Mouse (Mus musculus): Measurements from ENCODE around the gene Fgfr2.
"Not testable (repeated sequence)": the region's sequence is repeated elsewhere in the genome, so short reads cannot be mapped to it uniquely, and the experiment has no call there.

Gene Fgfr2

DNA sequence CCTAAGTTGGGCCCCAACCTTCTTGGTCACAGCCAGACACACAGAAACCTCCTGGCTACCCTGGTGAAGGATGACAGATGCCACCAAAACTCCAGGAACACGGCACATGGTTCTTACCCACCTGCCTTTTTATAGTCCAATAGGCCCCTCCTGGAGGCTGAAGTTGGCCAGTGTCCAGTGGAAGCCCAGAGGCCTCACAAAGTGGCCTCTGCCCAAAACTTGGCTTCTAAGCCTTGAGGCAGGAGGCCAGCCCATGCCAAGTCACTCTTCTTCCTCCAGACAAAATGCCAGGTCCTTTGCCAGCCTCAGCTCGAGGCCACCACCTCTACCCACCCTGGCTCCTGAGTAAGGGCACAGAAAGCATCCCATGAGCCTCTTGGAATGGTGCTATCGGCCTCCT lies 440.2 kb downstream of the Fgfr2 start:
- no peak for DNase-seq (ENCODE audit: extremely low read depth, insufficient read length, low spot score)

DNA sequence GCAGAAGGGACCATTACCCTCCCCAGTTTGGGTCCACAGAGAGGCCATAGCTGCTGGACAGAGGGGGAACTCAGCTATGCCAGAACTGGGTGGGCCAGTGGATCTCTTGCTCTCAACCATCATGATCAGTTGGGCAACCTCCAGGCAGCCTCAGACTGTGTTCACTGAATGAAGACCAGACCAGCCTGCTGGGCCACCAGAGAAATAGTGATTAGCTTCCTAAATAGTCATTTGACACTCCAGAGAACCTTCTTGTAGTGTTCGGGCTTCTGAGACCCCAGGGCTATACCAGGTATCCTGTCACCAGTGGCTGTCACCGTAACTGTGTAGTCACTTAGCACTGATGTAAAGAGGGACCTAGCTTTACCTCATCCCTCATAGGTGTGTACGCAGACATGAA lies 440.8 kb downstream of the Fgfr2 start:
- no peak for DNase-seq (ENCODE audit: extremely low read depth, insufficient read length, low spot score)

DNA sequence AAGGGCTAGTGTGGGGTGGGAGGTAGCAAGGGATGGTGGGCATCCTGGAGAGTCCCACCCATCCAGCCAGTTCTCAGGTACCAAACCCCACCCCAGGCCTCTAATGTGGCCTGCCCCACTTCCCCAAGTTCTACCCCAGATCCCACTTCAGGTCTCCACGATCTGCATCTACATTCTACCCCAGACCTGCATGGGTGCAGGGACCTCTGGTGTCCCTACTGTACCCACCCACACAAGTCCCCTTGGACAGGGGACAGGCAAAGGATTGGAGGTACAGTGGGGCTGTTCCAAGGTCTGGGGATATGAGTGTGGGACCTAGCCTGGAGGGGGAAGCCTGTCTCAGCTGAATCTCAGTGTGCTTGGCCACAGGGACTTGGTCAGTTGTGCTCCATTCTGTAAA lies 441.3 kb downstream of the Fgfr2 start:
- no peak for DNase-seq (ENCODE audit: extremely low read depth, insufficient read length, low spot score)

DNA sequence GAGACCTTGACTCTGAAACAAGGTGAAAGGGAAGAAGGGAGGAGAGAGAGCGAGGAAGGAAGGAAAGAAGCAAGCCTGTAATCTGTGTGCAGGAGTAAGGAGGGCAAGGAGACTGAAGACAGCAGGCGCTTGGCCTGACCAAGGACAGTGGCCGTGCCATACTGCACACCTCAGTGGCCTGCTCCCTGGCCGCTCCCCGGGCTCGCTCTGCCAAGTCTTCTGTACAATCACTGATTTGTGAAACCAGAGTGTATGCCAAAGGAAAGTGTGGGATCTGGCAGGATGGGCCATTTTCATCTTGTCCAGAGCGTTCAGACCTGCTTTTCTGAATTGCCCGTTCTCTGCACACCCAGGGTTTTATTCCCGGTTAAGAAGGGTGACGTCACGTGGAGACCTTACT lies 441.9 kb downstream of the Fgfr2 start:
- DNase-seq (ENCODE audit: extremely low read depth, insufficient read length, low spot score), result no peak

DNA sequence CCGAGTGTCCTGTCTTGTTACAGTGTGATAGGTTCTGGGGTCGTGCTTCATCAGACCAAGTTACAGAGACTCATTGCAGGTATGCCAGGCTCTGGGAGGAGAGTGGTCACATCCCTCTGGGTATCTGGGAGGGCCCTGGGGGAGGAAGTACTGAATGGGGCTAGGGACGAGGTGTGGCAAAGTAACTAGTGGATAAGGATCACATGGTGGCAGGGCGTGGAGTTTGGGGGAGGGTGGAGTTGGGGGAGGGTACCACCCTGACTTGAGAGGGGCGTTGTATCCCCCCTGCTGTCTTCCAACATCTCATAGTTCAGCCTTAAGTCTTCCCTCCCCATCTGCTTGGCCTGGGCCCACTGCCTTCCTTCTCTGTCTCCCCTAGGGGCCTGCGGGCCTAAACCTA lies 443.6 kb downstream of the Fgfr2 start:
- DNase-seq (ENCODE audit: extremely low read depth, insufficient read length, low spot score), result no peak

DNA sequence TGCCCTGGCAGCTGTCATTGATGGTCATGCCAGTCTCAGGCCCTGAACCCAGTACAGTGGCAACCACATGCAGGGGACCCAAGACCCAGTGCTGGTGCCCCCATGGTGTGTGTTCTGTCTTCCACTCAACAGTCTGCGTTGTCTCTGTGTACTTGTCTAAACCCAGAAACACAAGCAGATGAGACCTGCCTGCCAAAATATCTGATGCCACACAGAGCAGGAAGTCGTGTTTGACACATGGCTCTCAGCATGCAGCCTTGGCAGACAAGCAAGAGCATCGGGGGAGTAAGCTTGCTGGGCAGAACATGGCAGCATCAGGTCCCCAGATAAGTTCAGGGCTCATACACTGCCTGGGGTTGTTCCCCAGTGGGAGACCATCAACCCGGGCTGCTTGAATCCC lies 444.0 kb downstream of the Fgfr2 start:
- DNase-seq (ENCODE audit: extremely low read depth, insufficient read length, low spot score), result no peak

DNA sequence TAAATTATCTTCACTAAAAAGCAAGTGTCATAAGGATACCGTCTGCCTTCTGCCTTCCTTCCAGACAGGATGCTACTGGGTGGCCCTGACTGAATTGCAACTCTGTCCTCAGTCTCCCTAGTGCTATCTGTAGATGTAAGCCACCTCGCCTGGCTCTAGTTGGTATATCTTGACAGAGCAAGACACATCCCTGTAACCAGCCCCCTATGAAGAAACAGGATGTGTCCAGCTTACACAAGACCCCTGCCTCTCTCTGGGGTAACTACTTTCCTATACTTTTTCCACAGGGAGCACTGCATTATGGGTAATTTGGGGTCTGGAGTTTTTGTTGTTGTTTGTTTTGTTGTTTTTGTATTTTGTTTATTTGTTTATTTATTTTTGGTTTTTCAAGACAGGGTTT lies 447.2 kb downstream of the Fgfr2 start:
- DNase-seq (ENCODE audit: extremely low read depth, insufficient read length, low spot score), result no peak

DNA sequence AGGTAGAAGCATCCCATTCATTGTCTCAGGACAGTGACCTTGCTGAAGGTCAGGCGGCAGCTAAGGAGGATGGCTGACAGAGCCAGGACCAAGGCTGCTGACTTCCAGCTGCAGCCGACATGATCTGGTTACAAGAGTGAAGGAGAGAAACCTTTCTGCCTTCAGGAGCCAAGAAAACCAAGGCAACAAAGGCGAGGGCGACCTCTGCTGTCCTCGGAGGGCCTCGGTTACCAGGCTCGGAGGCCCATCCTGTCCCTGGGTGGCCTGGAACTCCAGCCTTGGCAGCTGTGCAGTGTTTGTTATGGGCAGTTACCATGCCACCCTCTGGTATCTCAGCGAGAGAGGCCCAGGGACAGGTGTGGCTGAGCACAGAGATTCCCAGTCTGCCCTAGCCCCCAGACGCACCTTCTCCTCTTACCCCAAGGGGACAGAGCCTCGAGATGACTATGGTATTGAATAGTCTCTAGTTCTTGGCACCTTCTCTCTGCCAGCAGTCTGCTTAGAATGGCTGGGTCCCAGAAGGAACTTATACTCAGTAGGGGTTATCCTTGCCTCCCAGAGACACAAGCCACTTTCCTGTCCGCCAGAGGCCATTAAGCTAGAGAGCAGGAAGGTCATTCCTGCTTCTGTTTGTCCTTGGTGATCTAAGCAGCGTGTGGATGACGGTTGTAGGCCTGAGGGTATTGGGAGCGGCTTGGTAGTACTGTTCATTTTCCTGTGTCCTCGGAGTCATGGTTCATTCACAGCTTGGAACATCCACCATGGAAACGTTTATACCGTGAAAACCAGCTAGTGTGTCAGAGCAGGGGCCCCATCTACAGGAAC lies 449.0 kb downstream of the Fgfr2 start:
- DNase-seq (ENCODE audit: extremely low read depth, insufficient read length, low spot score), result no peak

DNA sequence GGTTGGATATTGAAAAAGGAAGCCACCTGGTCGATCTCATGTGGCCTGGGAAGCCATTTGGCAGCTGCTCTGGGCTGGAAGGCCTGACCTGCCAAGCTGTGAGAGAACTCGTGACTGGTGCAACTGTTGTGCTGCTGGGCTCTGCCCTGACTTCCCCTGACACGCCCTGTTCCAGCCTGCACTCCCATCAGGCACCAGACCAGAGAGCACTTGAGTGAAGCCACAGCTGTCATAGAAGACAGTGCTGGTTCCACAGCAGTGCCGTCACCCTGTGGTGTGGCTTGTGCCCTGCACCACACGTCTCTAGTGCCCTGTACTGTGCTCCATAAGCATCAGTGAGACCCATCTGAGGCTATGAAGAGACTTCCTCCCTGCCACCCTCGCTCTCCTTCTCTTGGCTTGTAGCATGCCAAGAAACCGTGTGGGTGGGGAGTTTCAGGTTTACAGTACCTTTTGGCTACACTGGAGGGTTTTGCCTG lies 450.6 kb downstream of the Fgfr2 start:
- DNase-seq (ENCODE audit: extremely low read depth, insufficient read length, low spot score), result peak; percentile 76

DNA sequence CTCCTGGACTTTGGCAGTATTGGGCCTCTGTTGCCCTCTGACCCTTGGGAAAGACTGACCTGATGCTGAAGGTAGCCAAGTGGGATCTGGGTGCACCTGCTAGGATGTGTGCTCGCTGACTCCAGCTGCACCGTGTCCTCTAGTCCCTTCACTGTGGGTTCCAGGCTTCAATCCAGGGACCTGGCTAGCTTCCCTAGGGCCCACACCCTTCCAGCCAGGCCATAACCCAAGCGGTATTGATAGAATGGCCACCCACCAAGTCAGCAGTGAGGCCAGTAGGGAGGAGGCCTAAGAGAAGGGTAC lies 452.3 kb downstream of the Fgfr2 start:
- DNase-seq (ENCODE audit: extremely low read depth, insufficient read length, low spot score), result no peak

DNA sequence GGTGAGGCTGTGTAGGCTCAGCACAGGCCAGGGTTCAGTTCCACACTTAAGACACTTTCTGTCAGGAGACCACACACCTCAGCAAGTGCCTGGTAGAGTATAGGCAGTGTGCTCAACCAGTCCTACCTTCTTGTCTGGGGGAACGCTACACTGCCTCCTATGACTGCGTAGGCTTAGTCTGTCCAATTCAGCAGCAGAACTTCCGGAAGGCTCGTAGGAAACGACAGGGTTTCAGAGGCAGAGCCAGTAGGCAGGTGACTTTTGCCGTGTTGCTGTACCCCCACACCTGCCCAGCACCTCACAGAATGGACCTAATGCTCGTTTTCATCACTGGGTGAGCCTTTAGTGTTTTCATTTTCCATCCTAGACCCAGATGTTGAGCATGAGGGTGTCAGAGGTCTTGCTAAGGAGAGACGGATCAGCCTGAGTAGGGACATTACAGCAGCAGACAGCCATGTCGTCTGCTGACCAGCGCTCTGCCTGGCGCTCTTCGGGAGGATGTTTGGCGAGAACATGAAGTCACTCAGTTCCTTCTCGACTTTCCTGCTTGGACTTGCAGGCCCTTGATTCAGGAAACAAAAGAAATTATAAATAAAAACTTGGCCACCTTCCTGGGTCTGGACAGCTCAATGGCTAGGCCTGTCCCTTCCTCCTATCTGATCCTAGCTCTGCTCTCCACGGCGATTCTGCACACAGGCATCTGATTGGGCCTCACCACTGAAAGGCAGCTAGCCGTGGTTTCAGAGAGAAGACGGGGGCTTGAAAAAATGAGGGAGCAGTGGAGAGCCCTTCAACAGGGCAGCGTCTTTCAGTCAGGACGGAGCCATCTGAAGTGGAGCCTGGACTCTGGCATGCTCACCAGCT lies 452.9 kb downstream of the Fgfr2 start:
- DNase-seq (ENCODE audit: extremely low read depth, insufficient read length, low spot score), result no peak

DNA sequence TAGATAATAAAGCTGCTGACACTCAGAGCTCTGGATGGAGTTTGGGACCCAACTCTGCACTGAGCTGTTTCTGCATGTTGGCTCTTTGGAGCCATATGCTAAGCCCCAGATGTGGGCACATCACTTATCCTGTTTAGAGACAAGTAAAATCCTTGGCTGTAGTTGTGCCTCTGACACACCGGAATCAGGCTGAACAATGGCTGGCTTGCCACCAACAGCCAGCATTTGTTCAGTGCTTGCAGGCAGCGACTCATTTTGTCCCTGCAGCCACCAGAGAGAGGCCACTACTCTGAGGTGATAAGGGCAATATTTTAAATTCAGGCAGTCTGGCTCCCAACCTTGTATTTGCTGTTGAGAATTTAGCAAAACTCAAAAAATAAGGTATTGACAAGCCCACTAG lies 454.5 kb downstream of the Fgfr2 start:
- no peak for DNase-seq (ENCODE audit: extremely low read depth, insufficient read length, low spot score)

DNA sequence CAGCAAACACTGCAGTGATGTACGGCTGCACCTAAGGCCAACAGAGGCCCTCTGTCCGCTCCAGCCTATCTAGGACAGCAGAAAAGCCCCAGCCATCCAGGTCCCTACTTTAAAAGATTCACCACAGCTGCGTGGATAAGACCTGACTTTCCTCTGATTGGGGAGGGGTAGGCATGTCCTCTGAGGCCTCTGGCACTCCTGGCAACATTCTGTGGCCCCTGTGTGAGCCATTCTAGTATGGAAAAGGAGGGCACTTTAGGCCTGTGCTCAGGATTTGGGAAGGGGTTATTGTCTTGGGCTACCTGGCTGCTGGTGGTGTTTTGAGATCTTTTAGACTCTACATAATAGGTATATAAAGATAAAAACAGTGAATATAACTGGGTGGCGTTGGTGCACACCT lies 456.6 kb downstream of the Fgfr2 start:
- no peak for DNase-seq (ENCODE audit: extremely low read depth, insufficient read length, low spot score)

DNA sequence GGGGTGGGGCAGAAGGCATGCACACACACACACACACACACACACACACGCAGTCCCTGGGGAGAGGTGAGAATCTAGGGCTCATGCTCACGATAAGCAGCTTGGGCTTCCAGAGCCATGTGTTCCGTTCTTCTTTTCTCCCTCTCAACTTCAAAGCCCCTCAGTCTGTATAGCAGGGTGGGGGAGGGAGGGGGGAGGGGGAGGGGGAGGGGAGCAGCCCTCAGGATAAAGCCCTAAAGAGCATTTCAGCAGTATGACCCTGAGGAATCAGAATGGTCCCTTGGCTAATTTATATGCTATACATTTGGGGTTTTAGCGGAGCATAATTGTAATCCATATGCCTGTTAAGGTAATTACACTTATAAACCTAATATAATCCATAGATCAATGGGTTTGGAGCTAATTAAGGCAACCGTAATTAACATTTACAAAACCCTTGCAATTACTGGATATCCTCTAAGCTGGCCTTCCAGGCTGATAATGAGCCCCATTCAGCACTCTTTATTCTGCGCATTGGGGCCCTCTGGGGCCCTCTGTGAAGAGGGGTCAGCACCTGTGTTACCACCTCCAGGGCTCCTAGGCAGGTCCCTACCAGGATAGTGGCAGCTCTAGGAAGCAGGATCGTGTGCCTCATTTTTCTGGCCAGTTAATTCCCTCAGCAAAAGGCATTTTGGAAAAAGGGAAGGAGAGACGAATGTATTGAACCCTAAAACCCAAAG lies 457.3 kb downstream of the Fgfr2 start:
- DNase-seq (ENCODE audit: extremely low read depth, insufficient read length, low spot score), result no peak

DNA sequence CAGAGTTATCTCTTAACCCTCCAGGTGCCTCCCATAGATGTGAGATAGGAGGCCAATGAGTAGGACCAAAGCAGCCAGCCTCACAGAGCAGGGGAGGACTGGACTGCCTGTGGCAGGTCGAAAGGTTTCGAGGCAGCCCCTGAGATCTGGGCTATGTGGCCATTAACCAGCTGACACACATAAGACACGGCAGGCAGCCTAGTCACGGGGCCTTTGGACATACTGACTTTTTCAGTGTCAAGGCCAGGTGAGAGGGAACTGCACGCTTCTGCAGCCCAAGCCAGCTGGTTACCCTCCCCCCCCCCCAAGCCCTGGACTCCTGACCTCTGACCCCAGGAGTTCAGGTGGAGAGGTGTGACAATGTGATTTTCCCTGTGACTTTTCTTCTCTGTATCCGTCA lies 458.3 kb downstream of the Fgfr2 start:
- no peak for DNase-seq (ENCODE audit: extremely low read depth, insufficient read length, low spot score)

DNA sequence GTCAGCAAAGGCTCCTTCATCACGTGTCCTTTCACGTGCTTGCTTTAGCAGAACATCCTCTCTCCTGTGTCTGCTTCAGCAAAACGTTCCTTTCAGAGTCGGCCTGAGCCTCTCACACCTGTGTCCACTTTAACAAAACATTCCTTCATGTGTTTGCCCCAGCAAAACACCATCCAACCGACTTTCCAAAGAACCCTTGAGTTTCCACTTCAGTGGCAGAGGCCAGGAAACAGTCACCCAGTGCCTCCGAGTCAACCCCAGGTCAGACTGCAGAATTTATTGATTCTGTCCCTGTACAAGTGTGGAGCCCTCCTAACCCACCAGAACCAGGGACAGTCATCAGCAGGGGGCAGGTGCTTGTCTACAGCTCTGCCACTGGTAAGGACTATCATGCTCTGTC lies 460.3 kb downstream of the Fgfr2 start:
- not testable (repeated sequence) for DNase-seq (ENCODE audit: extremely low read depth, insufficient read length, low spot score)

DNA sequence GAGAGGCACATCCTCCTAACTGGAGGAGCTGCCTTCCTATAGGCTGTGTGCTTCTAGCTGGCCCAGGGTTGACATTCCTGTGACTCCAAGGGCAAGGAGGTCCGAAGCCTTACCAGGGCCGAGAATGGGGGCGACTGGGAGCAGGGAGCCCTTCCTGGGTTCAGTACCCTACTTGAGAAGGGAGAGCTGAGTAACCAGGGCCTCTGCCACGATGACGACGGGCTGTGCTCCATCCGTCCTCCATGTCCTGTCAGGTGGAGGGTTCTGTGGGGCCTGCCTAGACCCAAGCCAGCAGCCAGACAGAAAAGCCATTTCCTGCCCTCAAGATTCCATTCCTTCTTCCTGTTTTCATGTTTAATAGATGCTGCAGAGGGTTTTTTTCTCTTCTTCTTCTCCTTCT lies 463.5 kb downstream of the Fgfr2 start:
- DNase-seq (ENCODE audit: extremely low read depth, insufficient read length, low spot score), result no peak

DNA sequence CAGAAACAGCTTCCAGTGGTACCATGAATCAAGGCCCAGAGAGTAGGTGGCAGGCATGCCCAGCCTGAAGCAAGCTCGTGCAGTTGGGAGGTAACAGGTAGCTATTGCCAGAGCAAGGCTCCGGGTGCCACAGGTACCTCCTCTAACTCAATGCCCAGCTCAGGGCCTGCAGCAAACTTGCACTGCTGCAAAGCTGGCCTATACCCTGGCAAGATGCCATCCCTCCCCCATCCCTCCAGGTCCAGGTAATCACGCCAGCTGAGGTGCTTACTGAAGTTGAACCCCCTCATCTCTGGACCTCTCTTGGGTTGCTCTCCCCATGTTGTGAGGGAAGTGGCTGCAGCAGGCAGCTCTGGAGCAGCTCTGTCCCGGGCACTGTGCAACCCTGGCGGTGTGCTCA lies 464.5 kb downstream of the Fgfr2 start:
- no peak for DNase-seq (ENCODE audit: extremely low read depth, insufficient read length, low spot score)

DNA sequence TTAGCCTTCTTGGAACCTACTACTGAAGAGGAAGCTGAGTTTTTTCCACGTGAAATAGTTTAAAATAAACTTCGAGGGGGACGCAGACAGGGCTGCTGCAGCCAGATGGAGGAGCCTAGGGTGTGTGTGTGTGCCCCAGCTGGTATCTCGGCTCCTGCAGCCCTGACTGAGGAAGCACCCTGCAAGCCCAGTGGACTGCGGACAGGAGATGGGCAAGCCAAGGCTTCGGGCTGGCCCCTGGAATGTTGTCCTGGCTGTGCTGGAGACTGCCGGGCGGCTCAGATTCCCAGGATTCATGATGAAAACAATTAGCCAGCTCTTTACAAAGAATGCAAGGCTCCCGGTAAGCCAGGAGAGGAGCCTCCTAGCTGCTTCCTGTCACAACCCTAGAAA lies 465.1 kb downstream of the Fgfr2 start:
- no peak for DNase-seq (ENCODE audit: extremely low read depth, insufficient read length, low spot score)

DNA sequence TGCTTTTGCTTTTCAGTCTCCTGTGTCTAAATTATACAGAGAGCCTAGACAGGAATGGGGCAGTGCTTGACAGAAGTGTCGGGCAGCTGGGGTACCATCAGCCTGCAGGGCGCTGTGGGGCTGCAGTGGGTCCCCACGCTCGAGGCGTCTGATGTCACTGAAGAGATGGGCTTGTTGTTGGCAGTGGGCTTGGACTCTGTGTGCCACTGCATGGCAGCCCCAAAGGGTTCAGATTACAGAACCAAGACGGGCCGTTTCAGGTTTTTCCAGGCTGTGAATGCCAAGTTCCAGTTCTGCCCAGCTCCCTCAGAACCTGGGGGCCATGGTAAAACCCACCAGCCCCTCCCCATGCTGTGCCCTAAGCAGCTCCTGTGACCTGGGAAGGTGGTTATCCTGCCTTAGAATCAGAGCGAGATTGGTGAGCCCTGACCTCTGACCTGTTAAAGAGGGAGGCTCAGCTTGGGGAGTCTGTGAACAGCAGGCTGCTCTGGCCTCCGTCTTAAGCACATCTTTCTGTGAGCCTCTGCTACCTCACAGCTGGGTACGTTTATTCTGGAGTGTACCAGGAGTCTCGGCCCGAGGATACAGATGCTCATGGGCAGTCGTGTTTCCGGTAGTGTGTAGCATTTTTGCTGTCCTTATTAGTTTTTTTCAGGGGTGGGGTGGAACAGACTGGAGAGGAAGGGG lies 465.6 kb downstream of the Fgfr2 start:
- DNase-seq (ENCODE audit: extremely low read depth, insufficient read length, low spot score), result no peak

DNA sequence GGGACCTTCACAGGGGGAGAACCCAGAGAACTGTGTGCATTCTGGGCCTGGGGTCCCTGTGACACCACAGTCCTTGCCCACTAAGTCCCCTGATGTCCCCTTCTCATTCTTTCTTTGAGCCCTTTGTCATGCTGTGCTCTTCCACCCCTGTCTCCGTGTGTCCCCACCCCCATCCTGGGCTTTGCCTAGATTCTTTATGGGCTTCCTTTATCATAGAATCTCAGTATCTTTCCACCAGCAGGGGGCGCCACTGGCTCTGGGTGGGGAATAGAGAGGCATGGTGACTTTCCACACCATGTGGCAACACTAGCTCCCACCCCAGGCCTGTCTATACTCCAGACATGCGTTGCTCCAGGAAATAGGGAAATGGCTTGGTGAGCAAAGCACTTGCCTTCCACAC lies 466.6 kb downstream of the Fgfr2 start:
- DNase-seq (ENCODE audit: extremely low read depth, insufficient read length, low spot score), result no peak
